ENCODE assay signal across 17 mouse cellular contexts in genomic region chr16:91463400-91463799, GRCm38 (mm10). TPM values are rescaled to one million over a fixed set of nuclear protein-coding genes. Genes with fewer than 3 reads are reported as not detected.
DNase-seq lines count a peak whose midpoint lies in the region; ATAC-seq and TF ChIP-seq lines count a peak whose summit lies in the region.
"Had no signal": no experiment of that assay in that cellular context is flagged by ENCODE, and none has a peak within 500 bp of the region (broad histone marks: within the 10 kb centered on the region; RNA-seq: fewer than 3 reads in every experiment).

No protein-coding gene starts in this region.

- peak overlapping the region; percentile 89 for H3K4me2 ChIP-seq in liver, embryonic 12.5 days

- H3K9ac ChIP-seq in heart, adult 2 months (ENCODE audit: low read depth, low read length) = no peak overlapping the region
- peak overlapping the region; percentile 93; the same call in 1 of the 2 replicates for H3K9ac ChIP-seq in liver, embryonic 12.5 days
- H3K9ac ChIP-seq: embryonic facial prominence, embryonic 15.5 days; limb, embryonic 13.5 days; lung, embryonic 14.5 days had no signal

- no peak overlapping the region for H3K4me3 ChIP-seq in heart, adult 2 months
- H3K4me3 ChIP-seq in G1E (ENCODE audit: low read depth, low read length) = peak overlapping the region; percentile 82; the same call in 1 of the 2 replicates
- peak overlapping the region; percentile 81; the same call in 1 of the 2 replicates for H3K4me3 ChIP-seq in liver, embryonic 12.5 days
- H3K4me3 ChIP-seq in macrophage (ENCODE audit: inconsistent target) = no peak overlapping the region

- H3K4me1 ChIP-seq in heart, adult 2 months (ENCODE audit: control insufficient read depth, insufficient read depth, low read length) = peaks cover 7% of the 10 kb centered on the region
- H3K4me1 ChIP-seq in G1E (ENCODE audit: insufficient read depth, low read depth, low read length) = peaks cover 61% of the 10 kb centered on the region
- H3K4me1 ChIP-seq in liver, embryonic 12.5 days = peaks cover 70% of the 10 kb centered on the region

- H3K9me3 ChIP-seq in G1E (replicated peaks) = peaks cover 5% of the 10 kb centered on the region
- H3K9me3 ChIP-seq in liver, embryonic 12.5 days (replicated peaks) = no peaks in the 10 kb centered on the region; the same call in 1 of the 2 replicates
- H3K9me3 ChIP-seq: embryonic facial prominence, embryonic 15.5 days; hindbrain, embryonic 12.5 days; limb, embryonic 13.5 days; midbrain, embryonic 13.5 days had no signal

- no peak for DNase-seq in heart, adult 2 months
- DNase-seq in heart, postnatal 14 days = no peak
- DNase-seq in G1E (ENCODE audit: low spot score) = no peak
- DNase-seq in ovary, postnatal 10 days (ENCODE audit: low spot score) = no peak
- no peak for DNase-seq in layer of hippocampus, adult 9-11 months
- DNase-seq: cerebellum, adult 11 months; cerebellum, adult 9-11 months; lung, embryonic 14.5 days; right cerebral cortex, postnatal 14 days had no signal

- no peak for TF ChIP-seq EP300 in heart, adult 2 months (IDR thresholded peaks at IDR 0.05; ENCODE audit: insufficient read depth, low read depth, low read length)

- peak overlapping the region; percentile 92; the same call in 1 of the 2 replicates for H3K27ac ChIP-seq in heart, adult 2 months
- peak overlapping the region; percentile 94 for H3K27ac ChIP-seq in liver, embryonic 12.5 days
- peak overlapping the region; percentile 96 for H3K27ac ChIP-seq in macrophage
- H3K27ac ChIP-seq: embryonic facial prominence, embryonic 15.5 days; hindbrain, embryonic 12.5 days; limb, embryonic 13.5 days; midbrain, embryonic 13.5 days; stomach, postnatal 0 days had no signal

- no peak for TF ChIP-seq POLR2A in heart, adult 2 months (IDR thresholded peaks at IDR 0.05; ENCODE audit: insufficient read depth, low read depth, low read length)

- H3K27me3 ChIP-seq in heart, adult 2 months (ENCODE audit: control insufficient read depth, insufficient read depth, low read length) = no peaks in the 10 kb centered on the region
- H3K27me3 ChIP-seq in G1E (ENCODE audit: insufficient read depth, low read length) = no peaks in the 10 kb centered on the region
- H3K27me3 ChIP-seq in liver, embryonic 12.5 days (replicated peaks) = no peaks in the 10 kb centered on the region
- H3K27me3 ChIP-seq: embryonic facial prominence, embryonic 15.5 days; hindbrain, embryonic 12.5 days; limb, embryonic 13.5 days; megakaryocyte, embryonic 14.5 days; midbrain, embryonic 13.5 days had no signal

- WGBS in heart, adult 2 months = 76% methylated on average over 2 of the region's 2 CpGs
- WGBS in liver, embryonic 12.5 days (ENCODE audit: insufficient replicate concordance) = 56% methylated on average over 2 of the region's 2 CpGs
- 55% methylated on average over 2 of the region's 2 CpGs for WGBS in macrophage (ENCODE audit: missing documents)

- ATAC-seq in G1E (ENCODE audit: extremely low read depth, insufficient number of reproducible peaks, low FRiP score, poor library complexity, severe bottlenecking) = no peak
- ATAC-seq in liver, embryonic 12.5 days = no peak
- ATAC-seq: midbrain, embryonic 13.5 days had no signal

- no peaks in the 10 kb centered on the region for H3K36me3 ChIP-seq in heart, adult 2 months (ENCODE audit: control insufficient read depth, insufficient read depth, low read length)
- H3K36me3 ChIP-seq in G1E (replicated peaks) (peaks cover 32% of the 10 kb centered on the region), macrophage (ENCODE audit: inconsistent target) (no peaks in the 10 kb centered on the region)
- H3K36me3 ChIP-seq in liver, embryonic 12.5 days = peaks cover 11% of the 10 kb centered on the region
- H3K36me3 ChIP-seq: embryonic facial prominence, embryonic 15.5 days; hindbrain, embryonic 12.5 days; limb, embryonic 13.5 days; midbrain, embryonic 13.5 days had no signal

- H3K79me2 ChIP-seq in heart, adult 2 months (replicated peaks; ENCODE audit: control insufficient read depth, insufficient read depth, low read length) = no peaks in the 10 kb centered on the region
- H3K79me2 ChIP-seq in macrophage (ENCODE audit: inconsistent target) = peaks cover 33% of the 10 kb centered on the region

- no peak for TF ChIP-seq CTCF in heart, adult 2 months (IDR thresholded peaks at IDR 0.05)
- TF ChIP-seq CTCF in G1E (IDR thresholded peaks at IDR 0.05; ENCODE audit: low read depth, low read length) = no peak

- intact Hi-C loops in heart, adult 2 months (cut with DNase I) = loop anchor here (5.0 kb wide), 1 partner anchor 56 kb away; the partner anchor contains the start of gene Il10rb
- intact Hi-C loops in heart, postnatal 14 days (cut with DNase I) = no loop called here

RNA-seq across cellular contexts. Expression of gene Ifnar1, which starts 21.6 kb away (rescaled TPM):
- total RNA-seq in heart, adult 2 months (2021) = 10 to 100 TPM; 23.6 to 24.0 TPM
- 12.5 and 20.2 TPM in 2 replicates for polyA plus RNA-seq in heart, adult 2 months (2012; rRNA removed)
- total RNA-seq in heart, postnatal 14 days (2021) = 10 to 100 TPM; 36.6 to 42.0 TPM
- 73.0 and 103 TPM in 2 replicates for total RNA-seq in G1E (2014; fragmentation: Nextera tagmentation)
- 65.5 and 72.3 TPM in 2 replicates for total RNA-seq in G1E (2017)
- 15.1 and 16.2 TPM in 2 replicates for polyA plus RNA-seq in G1E (2012)
- polyA plus RNA-seq in liver, embryonic 12.5 days (2016; fragmentation: Nextera tagmentation; extraction: Ambion mirVana) = 24.5 and 27.8 TPM in 2 replicates
- total RNA-seq in macrophage (2018; cell fraction: chromatin; rRNA removed) = 100 to 1,000 TPM; 157 to 461 (median 270) TPM
- 100 to 1,000 TPM in 4 of 26 experiments, 10 to 100 TPM in 22; 61.9 to 145 (median 84.6) TPM for total RNA-seq in macrophage (2018; cell fraction: cytosol; rRNA removed)
- total RNA-seq in macrophage (2018; cell fraction: nucleus; rRNA removed) = 100 to 1,000 TPM; 208 to 496 (median 273) TPM
- polyA plus RNA-seq in macrophage (2018) = 64.7 to 104 TPM (median 89.0 TPM) in 3 replicates

RNA-seq across cellular contexts. Expression of gene Il10rb, which starts 57.4 kb away (rescaled TPM):
- total RNA-seq in heart, adult 2 months (2021) = 100 to 1,000 TPM in 1 of 2 experiments, 10 to 100 TPM in 1; 98.2 to 122 TPM
- 136 and 182 TPM in 2 replicates for polyA plus RNA-seq in heart, adult 2 months (2012; rRNA removed)
- 10 to 100 TPM; 86.4 to 94.7 TPM for total RNA-seq in heart, postnatal 14 days (2021)
- total RNA-seq in G1E (2014; fragmentation: Nextera tagmentation) (137 and 144 TPM in 2 replicates), G1E (2017) (87.8 and 101 TPM in 2 replicates)
- polyA plus RNA-seq in G1E (2012) (16.7 and 18.3 TPM in 2 replicates), macrophage (2018) (357 to 533 TPM (median 380 TPM) in 3 replicates)
- 26.0 and 27.0 TPM in 2 replicates for polyA plus RNA-seq in liver, embryonic 12.5 days (2016; fragmentation: Nextera tagmentation; extraction: Ambion mirVana)
- 100 to 1,000 TPM; 195 to 513 (median 266) TPM for total RNA-seq in macrophage (2018; cell fraction: chromatin; rRNA removed)
- total RNA-seq in macrophage (2018; cell fraction: cytosol; rRNA removed) = 100 to 1,000 TPM; 302 to 435 (median 372) TPM
- 100 to 1,000 TPM; 321 to 683 (median 404) TPM for total RNA-seq in macrophage (2018; cell fraction: nucleus; rRNA removed)

Comparison
In these comparisons a context has a peak if more than half of its experiments do, and no peak if none do; other contexts are left out.
1. H3K4me3 ChIP-seq: peak in G1E (single experiment) and liver, embryonic 12.5 days (single experiment); none in heart, adult 2 months (single experiment) and macrophage (single experiment).
2. Peak in every context shown above with its lines, with median percentiles within 50 percentile points of each other: H3K27ac ChIP-seq.